Mouse (Mus musculus) liver, embryonic 12.5 days (tissue): ENCODE measurements around the gene Pkd1l1. TPM values are rescaled to one million over a fixed set of nuclear protein-coding genes. Genes with fewer than 3 reads are reported as not detected.

Source experiments
- ATAC-seq: fragments of 200-750 bp; cut with Nextera tagmentation; 2 replicates; pipeline ENCODE4 v1.8.0; 2017; ENCODE audit warnings: moderate number of reproducible peaks, mild to moderate bottlenecking, moderate library complexity
- H3K27ac ChIP-seq: fragments of 300-500 bp; sonication (generic); 2 replicates; pipeline ENCODE4 v1.5.1; 2016; ENCODE audit warnings: mild to moderate bottlenecking
- H3K27me3 ChIP-seq: fragments of 300-500 bp; sonication (generic); replicated peaks from 2 replicates; pipeline ENCODE4 v1.6.1; 2016; ENCODE audit warnings: mild to moderate bottlenecking, moderate library complexity
- H3K36me3 ChIP-seq: fragments of 300-500 bp; sonication (generic); 2 replicates; pipeline ENCODE4 v1.6.1; 2016; ENCODE audit warnings: mild to moderate bottlenecking, moderate library complexity
- H3K4me1 ChIP-seq: fragments of 300-500 bp; sonication (generic); 2 replicates; pipeline ENCODE4 v1.6.1; 2016
- H3K4me2 ChIP-seq: fragments of 300-500 bp; sonication (generic); 2 replicates; pipeline ENCODE4 v1.6.1; 2016; ENCODE audit warnings: mild to moderate bottlenecking, moderate library complexity
- H3K4me3 ChIP-seq: fragments of 300-500 bp; sonication (generic); 2 replicates; pipeline ENCODE4 v1.5.1; 2016; ENCODE audit warnings: mild to moderate bottlenecking, moderate library complexity
- H3K9ac ChIP-seq: fragments of 300-500 bp; sonication (generic); 2 replicates; pipeline ENCODE4 v1.6.1; 2016; ENCODE audit warnings: mild to moderate bottlenecking, moderate library complexity
- H3K9me3 ChIP-seq: fragments of 300-500 bp; sonication (generic); replicated peaks from 2 replicates; pipeline ENCODE4 v1.6.1; 2016; ENCODE audit warnings: mild to moderate bottlenecking, moderate library complexity
- WGBS: fragments of 180-500 bp; shearing (Covaris S2); methylation state at CpG from one replicate; pipeline ENCODE4 v1.1.7; 2016; ENCODE audit not compliant: insufficient replicate concordance; 5-methylcytosine and 5-hydroxymethylcytosine counted together
- polyA plus RNA-seq: library from polyadenylated mRNA; unstranded; fragments of >200 nt; fragmentation: Nextera tagmentation; extraction: Ambion mirVana; gene quantifications from 2 replicates; pipeline ENCODE4 v1.2.1, GENCODE M21; 2016

The Pkd1l1 gene
- polyA plus RNA-seq: 0.06 and 0.22 TPM in 2 replicates

DNA sequence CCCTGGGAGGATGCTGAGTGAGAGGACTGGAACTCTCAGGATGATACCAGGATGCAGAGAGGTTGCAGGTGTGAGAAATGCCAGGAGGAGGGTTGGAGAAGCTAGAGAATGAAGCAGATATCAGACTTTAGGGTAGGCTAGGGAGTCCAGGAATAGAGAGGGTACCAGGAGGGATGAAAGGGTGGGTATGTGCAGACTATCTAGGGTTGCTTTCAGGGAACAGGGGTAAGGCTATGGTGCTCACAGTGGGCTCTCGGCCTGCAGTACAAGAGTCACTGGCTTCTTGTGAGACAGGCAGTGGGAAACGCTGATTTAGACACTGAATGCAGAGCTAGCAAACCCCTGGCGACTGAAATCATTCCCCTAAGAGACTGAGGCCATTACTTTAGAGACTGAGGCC is at the start of gene Pkd1l1:
Pkd1l1 (minus strand) TSS at position 101 of the 400 bp plus-strand sequence.
- 70% methylated on average over 3 of the region's 3 CpGs for WGBS
- 0 out of 2 replicates have a peak, but pooled peaks cover 7% of the 10 kb centered on the region for H3K27me3 ChIP-seq
- H3K27ac ChIP-seq: peak within 1 kb of the TSS; percentile 57; the same call in 1 of the 2 replicates
- no peak within 1 kb of the TSS for H3K9ac ChIP-seq
- H3K4me1 ChIP-seq: peaks cover 35% of the 10 kb centered on the region
- ATAC-seq: no peak
- no peaks in the 10 kb centered on the region for H3K36me3 ChIP-seq
- no peaks in the 10 kb centered on the region for H3K9me3 ChIP-seq
- H3K4me2 ChIP-seq: peak within 1 kb of the TSS; percentile 21
- H3K4me3 ChIP-seq: no peak within 1 kb of the TSS

DNA sequence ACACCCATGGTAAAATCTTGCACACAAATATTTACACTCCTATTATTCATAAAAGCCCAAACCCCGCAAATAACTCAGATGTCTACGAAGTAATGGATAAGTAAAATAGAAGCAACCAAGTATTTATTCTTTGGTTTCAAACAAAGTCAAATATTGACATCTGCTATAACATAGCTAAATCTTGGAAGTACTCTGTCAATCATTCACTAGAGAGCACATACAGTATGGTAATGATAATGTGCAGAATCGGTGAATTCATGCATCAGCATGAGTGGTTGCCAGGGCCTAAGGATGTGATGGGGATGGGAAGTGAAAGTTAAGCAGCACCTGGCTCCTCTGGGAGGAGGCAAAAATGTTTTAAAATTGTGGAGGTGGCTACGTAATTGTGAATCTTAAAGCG is 47.1 kb upstream of the Pkd1l1 start:
- WGBS: 81% methylated on average over 5 of the region's 5 CpGs
- Histone ChIP-seq H3K27ac (no peak overlapping the region), H3K4me3 (no peak overlapping the region), H3K36me3 (no peaks in the 10 kb centered on the region), H3K27me3 (0 out of 2 replicates have a peak, but pooled peaks cover 3% of the 10 kb centered on the region), H3K4me1 (no peaks in the 10 kb centered on the region), H3K9me3 (no peaks in the 10 kb centered on the region), H3K4me2 (no peak overlapping the region), H3K9ac (no peak overlapping the region)
- no peak for ATAC-seq

DNA sequence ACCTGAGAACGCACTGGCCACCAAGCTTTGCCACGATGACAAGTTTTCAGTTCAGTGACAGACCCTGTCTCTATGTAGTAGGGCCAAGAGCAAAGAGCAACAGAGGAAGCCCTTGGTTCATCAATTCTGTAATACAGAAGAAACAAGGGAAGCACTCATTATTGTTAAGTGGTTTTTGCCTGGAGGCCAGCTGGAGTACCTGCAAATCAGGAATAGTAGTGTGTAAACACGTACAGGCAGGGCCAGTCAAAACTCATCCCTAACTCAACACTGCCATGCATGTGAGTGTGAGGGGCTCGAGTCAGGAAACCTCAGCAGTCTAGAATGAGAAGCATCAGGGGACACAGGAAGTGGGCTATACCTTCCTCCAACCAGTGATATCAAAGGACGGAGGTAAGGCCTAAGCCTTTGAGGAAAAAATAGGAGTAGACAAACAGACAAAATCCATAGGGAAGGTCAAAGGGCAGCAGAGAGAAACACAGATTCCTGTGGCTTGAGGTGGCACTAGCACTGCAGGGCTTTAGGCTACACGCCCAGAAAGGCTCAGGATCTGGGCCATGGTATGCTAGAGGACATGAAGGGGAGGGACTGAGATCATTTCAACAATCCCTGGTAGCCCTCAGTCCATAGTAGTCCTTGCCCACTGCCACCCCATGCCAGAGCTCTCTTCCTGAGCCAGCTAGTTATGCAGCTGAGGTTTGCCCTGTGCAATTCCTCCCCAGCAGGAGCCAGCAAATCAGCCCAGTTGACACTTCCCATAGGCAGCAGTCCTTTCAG is 45.6 kb upstream of the Pkd1l1 start:
- peak; percentile 47 for ATAC-seq
- Histone ChIP-seq H3K36me3 (no peaks in the 10 kb centered on the region), H3K27me3 (0 out of 2 replicates have a peak, but pooled peaks cover 3% of the 10 kb centered on the region), H3K27ac (no peak overlapping the region), H3K9me3 (no peaks in the 10 kb centered on the region), H3K9ac (no peak overlapping the region), H3K4me3 (no peak overlapping the region), H3K4me2 (no peak overlapping the region), H3K4me1 (no peaks in the 10 kb centered on the region)
- 53% methylated on average over 6 of the region's 6 CpGs for WGBS

DNA sequence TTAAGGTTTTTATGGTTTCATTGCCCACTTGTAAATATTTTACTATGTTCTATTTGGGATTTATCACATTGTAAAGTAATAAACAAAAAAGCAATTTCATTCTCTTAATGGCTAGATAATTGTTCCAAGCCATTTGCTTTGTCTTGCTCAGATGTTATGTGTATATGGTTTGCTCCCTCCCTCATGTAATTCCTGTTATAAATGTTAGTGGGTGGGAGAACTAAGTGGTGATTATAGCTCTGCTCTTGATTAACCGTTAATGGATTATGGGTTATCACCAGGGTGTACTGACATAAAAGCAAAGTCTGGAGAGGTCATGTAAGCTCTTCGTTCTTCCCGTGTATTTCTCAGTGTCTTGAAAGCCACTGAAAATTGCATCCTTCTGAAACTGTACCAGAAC is 41.7 kb upstream of the Pkd1l1 start:
- no peak overlapping the region for H3K4me2 ChIP-seq
- no peak overlapping the region for H3K9ac ChIP-seq
- no peak overlapping the region for H3K4me3 ChIP-seq
- 0 out of 2 replicates have a peak, but pooled peaks cover 3% of the 10 kb centered on the region for H3K27me3 ChIP-seq
- ATAC-seq: no peak
- WGBS: 67% methylated on average over 3 of the region's 3 CpGs
- no peaks in the 10 kb centered on the region for H3K36me3 ChIP-seq
- no peaks in the 10 kb centered on the region for H3K9me3 ChIP-seq
- peaks cover 12% of the 10 kb centered on the region for H3K4me1 ChIP-seq
- no peak overlapping the region for H3K27ac ChIP-seq

DNA sequence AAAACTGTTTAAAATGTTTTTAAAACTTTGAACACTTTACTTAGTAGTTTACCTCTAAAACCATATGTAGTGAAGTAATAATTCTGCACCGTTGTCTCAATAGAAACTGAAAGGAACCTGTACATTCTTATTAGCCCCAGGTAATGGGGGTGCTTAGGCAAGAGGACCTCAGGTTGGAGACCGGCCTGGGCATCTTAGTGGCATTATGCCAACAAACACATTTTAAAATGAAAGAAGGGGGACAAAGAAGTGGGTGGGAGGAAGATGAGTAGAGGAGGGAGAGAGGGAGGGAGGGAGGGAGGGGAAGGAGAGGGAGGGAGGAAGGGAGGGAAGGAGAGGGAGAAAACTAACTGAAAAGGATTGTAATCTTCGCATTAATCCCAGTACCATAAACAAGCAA is 38.3 kb upstream of the Pkd1l1 start:
- H3K27ac ChIP-seq: no peak overlapping the region
- 3% methylated on average over 3 of the region's 3 CpGs for WGBS
- peak; percentile 40 for ATAC-seq

DNA sequence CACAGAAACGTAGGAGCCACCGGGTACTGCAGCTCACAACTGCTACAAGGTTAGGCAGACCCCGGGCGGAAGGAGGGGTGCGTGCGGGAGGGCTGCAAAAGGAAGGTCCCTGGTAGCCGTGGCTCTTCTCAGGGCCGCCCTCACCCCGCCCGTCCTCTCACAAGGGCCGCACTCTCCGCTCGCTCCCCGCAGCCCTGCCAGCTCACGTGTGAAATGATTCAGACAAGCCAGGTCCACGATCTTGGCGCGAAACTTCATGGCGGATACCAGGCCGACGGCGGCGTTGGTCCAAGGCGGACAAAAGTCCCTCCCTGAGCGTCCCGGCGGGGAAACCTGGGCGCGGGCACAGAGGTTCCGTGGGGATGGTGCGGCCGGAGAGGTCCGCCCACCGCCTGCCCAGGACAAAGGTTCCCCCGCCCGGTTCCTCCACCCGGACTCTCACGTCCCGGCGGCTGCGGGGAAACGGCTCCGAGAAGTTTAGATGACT is 37.8 kb upstream of the Pkd1l1 start, which contains the start of gene Hus1:
Hus1 (minus strand) TSS at position 339 of the 487 bp plus-strand sequence.
- 2% methylated on average over 43 of the region's 43 CpGs for WGBS
- Histone ChIP-seq H3K9ac (peak within 1 kb of the TSS; percentile 87), H3K4me2 (peak within 1 kb of the TSS; percentile 81), H3K4me1 (peaks cover 26% of the 10 kb centered on the region), H3K27me3 (0 out of 2 replicates have a peak, but pooled peaks cover 3% of the 10 kb centered on the region), H3K36me3 (peaks cover 28% of the 10 kb centered on the region), H3K4me3 (peak within 1 kb of the TSS; percentile 80), H3K9me3 (no peaks in the 10 kb centered on the region), H3K27ac (peak within 1 kb of the TSS; percentile 82)
- peak; percentile 96 for ATAC-seq

More for the DNA sequence above, 38.3 kb upstream of the Pkd1l1 start:
- Histone ChIP-seq H3K4me2 (peak overlapping the region; percentile 81), H3K9me3 (no peaks in the 10 kb centered on the region), H3K4me3 (peak overlapping the region; percentile 80), H3K4me1 (peaks cover 26% of the 10 kb centered on the region), H3K27me3 (0 out of 2 replicates have a peak, but pooled peaks cover 3% of the 10 kb centered on the region), H3K9ac (peak overlapping the region; percentile 87), H3K36me3 (peaks cover 24% of the 10 kb centered on the region)

DNA sequence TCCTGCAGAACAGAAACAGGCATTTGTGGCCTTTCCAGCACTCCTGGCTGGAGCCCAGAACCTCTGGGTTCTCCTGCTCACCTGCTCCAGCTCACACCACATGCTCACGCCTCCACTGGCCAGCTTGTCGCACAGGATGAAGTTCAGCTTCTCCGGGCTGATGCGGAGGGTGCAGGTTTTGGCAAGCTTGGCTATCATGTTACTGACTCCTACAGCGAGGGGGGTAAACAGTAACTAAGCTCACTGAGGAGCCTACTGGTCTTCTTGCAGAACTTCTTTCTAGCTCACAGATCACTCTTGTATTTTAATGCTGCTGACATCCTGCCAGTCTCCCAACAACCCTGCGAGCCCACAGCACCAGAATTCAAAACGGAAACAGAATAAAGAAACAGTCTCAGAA is 37.4 kb upstream of the Pkd1l1 start:
- peak overlapping the region; percentile 87 for H3K9ac ChIP-seq
- H3K4me3 ChIP-seq: peak overlapping the region; percentile 80
- H3K9me3 ChIP-seq: no peaks in the 10 kb centered on the region
- peak overlapping the region; percentile 82 for H3K27ac ChIP-seq
- peaks cover 33% of the 10 kb centered on the region for H3K36me3 ChIP-seq
- H3K4me1 ChIP-seq: peaks cover 26% of the 10 kb centered on the region
- peak overlapping the region; percentile 81 for H3K4me2 ChIP-seq
- ATAC-seq: peak; percentile 73
- WGBS: under 1% methylated on average over 7 of the region's 7 CpGs
- H3K27me3 ChIP-seq: no peaks in the 10 kb centered on the region

DNA sequence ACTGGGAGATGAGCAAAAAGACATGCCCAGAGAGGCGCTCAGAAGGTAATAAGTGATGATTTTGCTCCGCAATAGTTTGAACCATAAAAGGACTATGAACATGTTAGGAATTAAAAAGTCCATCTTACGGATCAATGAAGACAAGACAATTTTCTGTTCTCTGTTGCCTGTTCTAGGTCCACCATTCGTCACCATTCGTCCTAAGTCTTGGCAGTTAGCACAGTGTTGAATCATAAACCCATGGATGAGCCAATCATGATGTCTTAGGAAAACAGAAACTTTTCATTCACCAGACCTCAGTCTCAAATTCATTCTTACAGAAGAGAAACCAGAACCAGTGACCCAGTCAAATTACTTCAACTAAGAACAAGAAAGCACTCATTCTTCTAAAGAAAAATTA is 35.7 kb upstream of the Pkd1l1 start:
- H3K27me3 ChIP-seq: no peaks in the 10 kb centered on the region
- 88% methylated on average over 5 of the region's 5 CpGs for WGBS
- H3K9me3 ChIP-seq: no peaks in the 10 kb centered on the region
- no peak overlapping the region for H3K4me2 ChIP-seq
- H3K4me3 ChIP-seq: no peak overlapping the region
- H3K4me1 ChIP-seq: peaks cover 26% of the 10 kb centered on the region
- no peak for ATAC-seq
- H3K27ac ChIP-seq: no peak overlapping the region
- H3K36me3 ChIP-seq: peaks cover 49% of the 10 kb centered on the region
- no peak overlapping the region for H3K9ac ChIP-seq

DNA sequence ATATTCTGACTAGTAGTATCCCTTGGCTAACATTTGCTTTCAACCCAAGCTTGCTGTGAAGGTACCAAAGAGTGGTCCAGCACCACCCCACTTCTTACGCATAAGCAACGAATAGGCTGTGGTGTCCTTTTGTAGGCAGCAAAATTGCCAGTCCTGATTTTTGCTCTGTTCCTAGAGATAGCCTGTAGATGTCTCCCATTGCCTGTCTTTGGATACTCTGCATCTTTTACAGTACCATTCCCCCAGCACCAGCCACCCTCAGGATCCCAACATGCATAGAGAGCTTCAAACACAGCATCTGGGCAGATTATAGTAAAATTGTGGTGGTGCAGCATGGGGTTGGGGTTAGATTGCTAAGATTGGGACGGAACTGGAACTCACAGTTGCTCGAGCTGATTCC is 15.0 kb upstream of the Pkd1l1 start:
- H3K4me1 ChIP-seq: no peaks in the 10 kb centered on the region
- ATAC-seq: no peak
- peaks cover 26% of the 10 kb centered on the region for H3K36me3 ChIP-seq
- no peak overlapping the region for H3K27ac ChIP-seq
- H3K27me3 ChIP-seq: no peaks in the 10 kb centered on the region
- WGBS: 71% methylated on average over 4 of the region's 4 CpGs
- H3K9ac ChIP-seq: no peak overlapping the region
- no peak overlapping the region for H3K4me3 ChIP-seq
- no peak overlapping the region for H3K4me2 ChIP-seq
- H3K9me3 ChIP-seq: no peaks in the 10 kb centered on the region

DNA sequence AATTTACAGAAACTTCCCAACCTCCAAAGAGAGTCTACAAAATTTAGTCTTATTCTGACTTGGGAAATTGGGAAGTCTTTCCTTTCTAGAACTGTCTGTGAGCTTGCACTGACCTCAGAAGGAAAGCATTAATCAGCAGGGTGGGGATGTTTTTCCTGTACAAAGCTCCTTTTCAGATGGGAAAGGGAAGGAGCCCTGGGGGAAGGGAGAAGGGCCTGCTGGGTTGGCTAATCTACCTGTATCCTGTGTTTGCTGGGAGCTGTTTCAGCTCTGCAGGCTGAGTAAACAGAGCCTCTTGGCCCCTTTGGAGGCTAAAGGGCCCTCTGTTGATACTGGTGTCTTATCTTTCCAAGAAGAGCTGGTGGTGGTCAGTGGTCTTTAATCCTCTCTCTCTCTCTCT is 13.0 kb upstream of the Pkd1l1 start:
- Histone ChIP-seq H3K27me3 (no peaks in the 10 kb centered on the region), H3K9me3 (no peaks in the 10 kb centered on the region), H3K4me2 (no peak overlapping the region), H3K36me3 (peaks cover 7% of the 10 kb centered on the region), H3K9ac (no peak overlapping the region), H3K27ac (no peak overlapping the region), H3K4me1 (no peaks in the 10 kb centered on the region), H3K4me3 (no peak overlapping the region)
- ATAC-seq: no peak

DNA sequence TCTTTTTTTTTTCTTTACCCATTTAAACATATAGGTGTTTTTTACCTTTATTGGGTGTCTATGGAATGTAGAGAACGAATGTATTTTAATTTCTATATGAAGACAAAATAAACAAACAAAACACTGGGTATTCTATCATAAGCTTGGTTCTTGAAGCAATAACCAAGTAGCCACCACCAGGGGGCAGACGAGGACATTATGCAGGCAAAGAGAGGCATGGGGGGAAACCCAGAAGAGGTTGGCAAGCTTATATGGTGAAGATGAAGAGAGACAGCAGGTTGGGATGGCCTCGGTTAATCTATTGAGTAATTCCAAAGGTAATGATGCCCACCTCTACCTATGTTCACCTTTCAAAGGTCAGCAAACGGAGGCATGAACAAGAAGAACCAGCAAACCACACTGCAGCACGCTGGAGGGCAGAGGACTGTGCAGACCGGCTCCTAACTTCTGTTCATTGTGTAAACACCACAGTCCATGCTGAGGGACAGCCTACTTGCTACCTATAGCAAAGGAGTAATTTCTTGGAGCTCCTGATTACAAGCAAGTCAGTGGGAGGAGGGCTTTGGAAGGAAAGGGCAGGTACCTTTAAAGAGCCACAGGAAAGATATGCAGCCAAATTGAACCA is 10.3 kb upstream of the Pkd1l1 start:
- H3K4me3 ChIP-seq: no peak overlapping the region
- WGBS: 24% methylated on average over 6 of the region's 6 CpGs
- H3K4me1 ChIP-seq: no peaks in the 10 kb centered on the region
- H3K27me3 ChIP-seq: no peaks in the 10 kb centered on the region
- no peak overlapping the region for H3K9ac ChIP-seq
- H3K27ac ChIP-seq: no peak overlapping the region
- 0 out of 2 replicates have a peak, but pooled peaks have one; percentile 13 for ATAC-seq
- H3K4me2 ChIP-seq: no peak overlapping the region
- no peaks in the 10 kb centered on the region for H3K36me3 ChIP-seq
- no peaks in the 10 kb centered on the region for H3K9me3 ChIP-seq

DNA sequence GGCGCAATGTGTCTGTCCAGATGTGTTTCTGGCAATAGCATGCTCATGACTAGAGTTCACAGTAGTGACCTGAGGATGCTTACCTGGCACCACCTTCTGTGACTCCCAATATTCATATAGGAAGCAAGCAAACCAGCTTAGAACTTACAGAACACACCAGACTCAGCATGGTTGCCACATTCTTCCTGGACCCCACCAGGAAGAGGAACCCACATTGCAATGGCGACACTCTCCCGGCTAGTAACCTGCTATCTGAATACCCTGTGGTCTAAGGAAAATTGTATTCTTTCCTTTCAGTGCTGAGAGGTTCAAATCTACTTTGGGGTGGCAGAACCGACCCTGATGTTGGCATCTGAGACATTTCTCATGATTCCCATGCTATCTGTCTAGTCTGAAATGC is 5.1 kb upstream of the Pkd1l1 start:
- whole genome bisulfite sequencing: 51% methylated on average over 4 of the region's 4 CpGs
- ATAC-seq: no peak
- no peak overlapping the region for H3K4me2 ChIP-seq

More for the DNA sequence above, 5.1 kb upstream of the Pkd1l1 start:
- Histone ChIP-seq H3K27me3 (0 out of 2 replicates have a peak, but pooled peaks cover 7% of the 10 kb centered on the region), H3K9me3 (no peaks in the 10 kb centered on the region), H3K4me3 (no peak overlapping the region), H3K4me1 (no peaks in the 10 kb centered on the region), H3K36me3 (no peaks in the 10 kb centered on the region), H3K27ac (no peak overlapping the region), H3K9ac (no peak overlapping the region)
